Mouse (Mus musculus) heart, postnatal 25 days (tissue): ENCODE results near the gene Tmem229b. TPM values are rescaled to one million over a fixed set of nuclear protein-coding genes. Genes with fewer than 3 reads are reported as not detected.
"Not testable (repeated sequence)": the region's sequence is repeated elsewhere in the genome, so short reads cannot be mapped to it uniquely, and the experiment has no call there.

Experiments used
- DNase-seq: peaks from one replicate; pipeline ENCODE4 v3.0.0; 2022; ENCODE audit warnings: low spot score
- intact Hi-C: fragments of 180-260 bp; cut with DNase I; formaldehyde crosslinking; loops from one replicate; pipeline ENCODE4 v1.15.1; 2025
- total RNA-seq, 2 experiments: library from RNA; stranded (reverse); gene quantifications; 2 replicates each; pipeline ENCODE4 v1.2.3; 2021

The Tmem229b gene
- total RNA-seq = 1 to 10 TPM; 3.8 to 5.0 TPM

GRCm38 (mm10) chr12:79007126-79007753, at the start of gene Tmem229b:
Tmem229b (minus strand) TSS chr12:79007627.
- intact Hi-C loops = no loop called here
- no peak for DNase-seq

- DNase-seq = peak; percentile 23
Observed at GRCm38 (mm10) chr12:79055276-79055675, 47.8 kb upstream of the Tmem229b start.

GRCm38 (mm10) chr12:79052073-79052472, 44.6 kb upstream of the Tmem229b start:
- intact Hi-C loops = no loop called here

More at GRCm38 (mm10) chr12:79055276-79055675, 47.8 kb upstream of the Tmem229b start:
- intact Hi-C loops = no loop called here

GRCm38 (mm10) chr12:79050545-79051212, 43.3 kb upstream of the Tmem229b start:
- no peak for DNase-seq
- intact Hi-C loops = no loop called here

More at GRCm38 (mm10) chr12:79052073-79052472, 44.6 kb upstream of the Tmem229b start:
- no peak for DNase-seq

GRCm38 (mm10) chr12:79049807-79050206, 42.4 kb upstream of the Tmem229b start:
- DNase-seq = no peak
- intact Hi-C loops = no loop called here

GRCm38 (mm10) chr12:79048898-79049297, 41.5 kb upstream of the Tmem229b start:
- DNase-seq = no peak
- intact Hi-C loops = no loop called here

- no peak for DNase-seq
- intact Hi-C loops = no loop called here
Observed at GRCm38 (mm10) chr12:79047203-79047602, 39.8 kb upstream of the Tmem229b start.

GRCm38 (mm10) chr12:79046171-79046570, 38.7 kb upstream of the Tmem229b start:
- DNase-seq = no peak
- intact Hi-C loops = no loop called here

GRCm38 (mm10) chr12:79044668-79045067, 37.2 kb upstream of the Tmem229b start:
- peak; percentile 31 for DNase-seq
- intact Hi-C loops = no loop called here

GRCm38 (mm10) chr12:79041436-79041835, 34.0 kb upstream of the Tmem229b start:
- intact Hi-C loops = no loop called here
- DNase-seq = no peak

GRCm38 (mm10) chr12:79040201-79040827, 32.9 kb upstream of the Tmem229b start:
- no peak for DNase-seq
- intact Hi-C loops = no loop called here

GRCm38 (mm10) chr12:79039708-79040107, 32.3 kb upstream of the Tmem229b start:
- DNase-seq = no peak
- intact Hi-C loops = no loop called here

- intact Hi-C loops = no loop called here
- DNase-seq = no peak
Observed at GRCm38 (mm10) chr12:79035349-79035748, 27.9 kb upstream of the Tmem229b start.

GRCm38 (mm10) chr12:79034331-79034730, 26.9 kb upstream of the Tmem229b start:
- intact Hi-C loops = no loop called here
- DNase-seq = no peak

GRCm38 (mm10) chr12:79028911-79029861, 21.8 kb upstream of the Tmem229b start, which contains the start of gene Plekhh1:
Plekhh1 (plus strand) TSS chr12:79029163.
- DNase-seq = no peak
- intact Hi-C loops = no loop called here

GRCm38 (mm10) chr12:79027526-79027925, 20.1 kb upstream of the Tmem229b start:
- intact Hi-C loops, DNase-seq: not testable (repeated sequence)

- DNase-seq = no peak
- intact Hi-C loops = loop anchor here (1.0 to 2.0 kb wide), 2 partner anchors 69 to 102 kb away; no protein-coding TSS in a partner anchor
Observed at GRCm38 (mm10) chr12:79022882-79023281, 15.5 kb upstream of the Tmem229b start.

- intact Hi-C loops = loop anchor here (2.0 kb wide), 1 partner anchor 101 kb away; no protein-coding TSS in a partner anchor
- no peak for DNase-seq
Observed at GRCm38 (mm10) chr12:79021902-79022301, 14.5 kb upstream of the Tmem229b start.

- DNase-seq = no peak
- intact Hi-C loops = loop anchor here (10.0 kb wide), 1 partner anchor 157 kb away; the partner anchor contains the start of gene Vti1b
Observed at GRCm38 (mm10) chr12:79017994-79018399, 10.6 kb upstream of the Tmem229b start.
